8 mouse cellular contexts compared by ENCODE assay signal in genomic region chr16:44140186-44140787, GRCm38 (mm10). TPM values are rescaled to one million over a fixed set of nuclear protein-coding genes. Genes with fewer than 3 reads are reported as not detected.
DNase-seq lines count a peak whose midpoint lies in the region; ATAC-seq and TF ChIP-seq lines count a peak whose summit lies in the region.

No protein-coding gene starts in this region.

- peak overlapping the region; percentile 99 for H3K4me3 ChIP-seq in ES-Bruce4 (ENCODE audit: low read depth, low read length)
- peak overlapping the region; percentile 97 for H3K4me3 ChIP-seq in forebrain, embryonic 13.5 days
- H3K4me3 ChIP-seq in lung, embryonic 14.5 days (ENCODE audit: low read depth, low read length): peak overlapping the region; percentile 97
- H3K4me3 ChIP-seq in olfactory bulb, adult 2 months (ENCODE audit: insufficient read depth, low read depth, low read length): peak overlapping the region; percentile 67
- H3K4me3 ChIP-seq in thymus, adult 2 months (ENCODE audit: control insufficient read depth, insufficient read depth, low read length): peak overlapping the region; percentile 89

- H3K4me2 ChIP-seq in forebrain, embryonic 13.5 days: peak overlapping the region; percentile 97
- H3K4me2 ChIP-seq in lung, embryonic 14.5 days: peak overlapping the region; percentile 85

- H3K9me3 ChIP-seq in ES-Bruce4 (replicated peaks; ENCODE audit: control insufficient read depth, insufficient read depth, low read length, poor library complexity, severe bottlenecking): no peaks in the 10 kb centered on the region
- no peaks in the 10 kb centered on the region for H3K9me3 ChIP-seq in forebrain, embryonic 13.5 days (replicated peaks)
- H3K9me3 ChIP-seq in lung, embryonic 14.5 days (ENCODE audit: low read depth, low read length): no peaks in the 10 kb centered on the region

- intact Hi-C loops in heart, postnatal 14 days (cut with DNase I): no loop called here

- TF ChIP-seq POLR2A in ES-Bruce4 (IDR thresholded peaks at IDR 0.05; ENCODE audit: insufficient read depth, low read length): no peak
- TF ChIP-seq POLR2A in olfactory bulb, adult 2 months (IDR thresholded peaks at IDR 0.05; ENCODE audit: insufficient read depth, low read depth, low read length): no peak
- TF ChIP-seq POLR2A in thymus, adult 2 months (IDR thresholded peaks at IDR 0.05; ENCODE audit: control insufficient read depth, extremely low read depth, insufficient read depth, low read length, poor library complexity): no peak

- 0% methylated on average over 35 of the region's 44 CpGs for WGBS in forebrain, embryonic 13.5 days
- WGBS in lung, embryonic 14.5 days: under 1% methylated on average over 44 of the region's 44 CpGs
- under 1% methylated on average over 44 of the region's 44 CpGs for WGBS in olfactory bulb, adult 2 months
- WGBS in thymus, adult 2 months: under 1% methylated on average over 44 of the region's 44 CpGs

- peak; percentile 27 for TF ChIP-seq CTCF in ES-Bruce4 (IDR thresholded peaks at IDR 0.05; ENCODE audit: low read depth, low read length)
- TF ChIP-seq CTCF in lung, embryonic 14.5 days (IDR thresholded peaks at IDR 0.05; ENCODE audit: low read depth): peak; percentile 55
- no peak for TF ChIP-seq CTCF in olfactory bulb, adult 2 months (IDR thresholded peaks at IDR 0.05; ENCODE audit: insufficient read depth, low read depth, low read length)
- no peak for TF ChIP-seq CTCF in thymus, adult 2 months (IDR thresholded peaks at IDR 0.05; ENCODE audit: borderline replicate concordance, control insufficient read depth, extremely low read depth, insufficient read depth, low read length, poor library complexity)

- H3K27ac ChIP-seq in ES-Bruce4 (ENCODE audit: insufficient read depth, low read length): peak overlapping the region; percentile 81
- peak overlapping the region; percentile 98 for H3K27ac ChIP-seq in forebrain, embryonic 13.5 days
- H3K27ac ChIP-seq in lung, embryonic 14.5 days (ENCODE audit: low read depth): peak overlapping the region; percentile 99
- H3K27ac ChIP-seq in olfactory bulb, adult 2 months (ENCODE audit: insufficient read depth, low read depth, low read length): peak overlapping the region; percentile 6; the same call in 1 of the 2 replicates
- peak overlapping the region; percentile 68; the same call in 1 of the 2 replicates for H3K27ac ChIP-seq in thymus, adult 2 months (ENCODE audit: control insufficient read depth, insufficient read depth, low read length)

- no peaks in the 10 kb centered on the region for H3K27me3 ChIP-seq in ES-Bruce4 (ENCODE audit: control insufficient read depth, insufficient read depth, low read length, poor library complexity, severe bottlenecking)
- H3K27me3 ChIP-seq in forebrain, embryonic 13.5 days: no peaks in the 10 kb centered on the region
- no peaks in the 10 kb centered on the region for H3K27me3 ChIP-seq in lung, embryonic 14.5 days (ENCODE audit: insufficient read depth, low read length)
- H3K27me3 ChIP-seq in thymus, adult 2 months (ENCODE audit: control insufficient read depth, insufficient read depth, low read length): no peaks in the 10 kb centered on the region

- DNase-seq in heart, postnatal 14 days: peak; percentile 68 to 73
- peak; percentile 45 to 74 for DNase-seq in layer of hippocampus, adult 18-20 months (ENCODE audit: low spot score in 2 of 2)
- peak; percentile 84 for DNase-seq in lung, embryonic 14.5 days
- DNase-seq in thymus, adult 2 months: peak; percentile 69

- peaks cover 3% of the 10 kb centered on the region; the same call in 1 of the 2 replicates for H3K36me3 ChIP-seq in ES-Bruce4 (ENCODE audit: control insufficient read depth, insufficient read depth, low read length, poor library complexity, severe bottlenecking)
- H3K36me3 ChIP-seq in forebrain, embryonic 13.5 days (ENCODE audit: poor library complexity, severe bottlenecking): no peaks in the 10 kb centered on the region
- no peaks in the 10 kb centered on the region for H3K36me3 ChIP-seq in lung, embryonic 14.5 days (ENCODE audit: insufficient read depth)
- no peaks in the 10 kb centered on the region for H3K36me3 ChIP-seq in thymus, adult 2 months (ENCODE audit: control insufficient read depth, insufficient read depth, low read length)

- peak; percentile 37 for ATAC-seq in cerebellum, adult (ENCODE audit: insufficient number of reproducible peaks, low FRiP score, low TSS enrichment)
- peak; percentile 29 for ATAC-seq in forebrain, embryonic 13.5 days
- ATAC-seq in lung, embryonic 14.5 days (ENCODE audit: insufficient read depth): peak; percentile 70

- no peak for TF ChIP-seq EP300 in ES-Bruce4 (IDR thresholded peaks at IDR 0.05; ENCODE audit: insufficient read depth, low read depth, low read length)

- peak overlapping the region; percentile 98 for H3K9ac ChIP-seq in ES-Bruce4 (ENCODE audit: low read depth, poor library complexity, severe bottlenecking)
- peak overlapping the region; percentile 96 for H3K9ac ChIP-seq in forebrain, embryonic 13.5 days
- H3K9ac ChIP-seq in lung, embryonic 14.5 days: peak overlapping the region; percentile 92

- no peaks in the 10 kb centered on the region for H3K4me1 ChIP-seq in ES-Bruce4 (ENCODE audit: control insufficient read depth, insufficient read depth, low read length)
- peaks cover 29% of the 10 kb centered on the region for H3K4me1 ChIP-seq in forebrain, embryonic 13.5 days
- peaks cover 11% of the 10 kb centered on the region; the same call in 1 of the 2 replicates for H3K4me1 ChIP-seq in lung, embryonic 14.5 days (ENCODE audit: insufficient read depth)
- peaks cover 6% of the 10 kb centered on the region; the same call in 1 of the 2 replicates for H3K4me1 ChIP-seq in olfactory bulb, adult 2 months (ENCODE audit: control insufficient read depth, insufficient read depth, low read length)
- H3K4me1 ChIP-seq in thymus, adult 2 months (replicated peaks; ENCODE audit: control insufficient read depth, insufficient read depth, low read length): peaks cover 8% of the 10 kb centered on the region

RNA-seq across cellular contexts. Expression of gene Naa50, which starts 0.7 kb away (rescaled TPM):
- 157 and 170 TPM in 2 replicates for polyA plus RNA-seq in ES-Bruce4 (2011; ENCODE audit: insufficient read depth, insufficient read length, low read depth, missing spikeins)
- 90.4 and 95.0 TPM in 2 replicates for polyA plus RNA-seq in forebrain, embryonic 13.5 days (2015; fragmentation: Nextera tagmentation; extraction: Ambion mirVana)
- total RNA-seq in heart, postnatal 14 days (2021): 10 to 100 TPM; 52.5 to 56.0 TPM
- 10 to 100 TPM; 64.2 to 65.7 TPM for total RNA-seq in layer of hippocampus, adult 18-20 months (2021)
- polyA plus RNA-seq in lung, embryonic 14.5 days (2014; fragmentation: Nextera tagmentation; extraction: Ambion mirVana): 79.0 and 82.6 TPM in 2 replicates
- not detected in 2 replicates for polyA plus RNA-seq in olfactory bulb, adult 2 months (2012; ENCODE audit: insufficient read depth, insufficient read length, low replicate concordance, missing spikeins)
- 8.7 and 12.9 TPM in 2 replicates for polyA plus RNA-seq in thymus, adult 2 months (2012; rRNA removed)

RNA-seq across cellular contexts. Expression of gene Atp6v1a, which starts 0.8 kb away (rescaled TPM):
- 81.2 and 87.7 TPM in 2 replicates for polyA plus RNA-seq in ES-Bruce4 (2011; ENCODE audit: insufficient read depth, insufficient read length, low read depth, missing spikeins)
- 63.6 and 73.3 TPM in 2 replicates for polyA plus RNA-seq in forebrain, embryonic 13.5 days (2015; fragmentation: Nextera tagmentation; extraction: Ambion mirVana)
- total RNA-seq in heart, postnatal 14 days (2021): 10 to 100 TPM; 37.8 to 39.6 TPM
- total RNA-seq in layer of hippocampus, adult 18-20 months (2021): 100 to 1,000 TPM; 566 to 590 TPM
- 56.4 and 59.6 TPM in 2 replicates for polyA plus RNA-seq in lung, embryonic 14.5 days (2014; fragmentation: Nextera tagmentation; extraction: Ambion mirVana)
- polyA plus RNA-seq in olfactory bulb, adult 2 months (2012; ENCODE audit: insufficient read depth, insufficient read length, low replicate concordance, missing spikeins): 173 and 235 TPM in 2 replicates
- 17.2 and 18.4 TPM in 2 replicates for polyA plus RNA-seq in thymus, adult 2 months (2012; rRNA removed)

RNA-seq across cellular contexts. Expression of gene Usf3, which starts 32.8 kb away (rescaled TPM):
- polyA plus RNA-seq in ES-Bruce4 (2011; ENCODE audit: insufficient read depth, insufficient read length, low read depth, missing spikeins): 19.3 and 22.4 TPM in 2 replicates
- 3.3 and 3.7 TPM in 2 replicates for polyA plus RNA-seq in forebrain, embryonic 13.5 days (2015; fragmentation: Nextera tagmentation; extraction: Ambion mirVana)
- 10 to 100 TPM; 21.0 to 22.3 TPM for total RNA-seq in heart, postnatal 14 days (2021)
- total RNA-seq in layer of hippocampus, adult 18-20 months (2021): 10 to 100 TPM; 39.1 to 41.9 TPM
- polyA plus RNA-seq in lung, embryonic 14.5 days (2014; fragmentation: Nextera tagmentation; extraction: Ambion mirVana): 5.0 and 5.1 TPM in 2 replicates
- not detected in 2 replicates for polyA plus RNA-seq in olfactory bulb, adult 2 months (2012; ENCODE audit: insufficient read depth, insufficient read length, low replicate concordance, missing spikeins)
- polyA plus RNA-seq in thymus, adult 2 months (2012; rRNA removed): 12.7 and 13.6 TPM in 2 replicates

Comparison
In these comparisons a context has a peak if more than half of its experiments do, and no peak if none do; other contexts are left out.
1. Peak in every context shown above with its lines: DNase-seq, ATAC-seq, H3K4me3 ChIP-seq and H3K27ac ChIP-seq.
2. H3K27ac ChIP-seq: peak in every context shown above with its lines; median percentile 99 in lung, embryonic 14.5 days; 98 in forebrain, embryonic 13.5 days; 81 in ES-Bruce4; 68 in thymus, adult 2 months; 6 in olfactory bulb, adult 2 months.
3. CTCF ChIP-seq: peak in ES-Bruce4 (single experiment) and lung, embryonic 14.5 days (single experiment); none in olfactory bulb, adult 2 months (single experiment) and thymus, adult 2 months (single experiment).